ENCODE assay signal across 8 mouse cellular contexts in genomic region chr14:19986614-19987357, GRCm38 (mm10). TPM values are rescaled to one million over a fixed set of nuclear protein-coding genes. Genes with fewer than 3 reads are reported as not detected.
DNase-seq lines count a peak whose midpoint lies in the region; ATAC-seq and TF ChIP-seq lines count a peak whose summit lies in the region.

No protein-coding gene starts in this region.

- peaks cover 24% of the 10 kb centered on the region for H3K4me1 ChIP-seq in forebrain, embryonic 11.5 days (replicated peaks; ENCODE audit: control insufficient read depth, insufficient read depth, low read length)
- H3K4me1 ChIP-seq in heart, embryonic 16.5 days (ENCODE audit: control insufficient read depth, insufficient read depth, low read length): peaks cover 35% of the 10 kb centered on the region
- H3K4me1 ChIP-seq in liver, embryonic 13.5 days (replicated peaks): peaks cover 20% of the 10 kb centered on the region
- H3K4me1 ChIP-seq in testis, adult 2 months (ENCODE audit: control insufficient read depth, insufficient read depth, low read length): peaks cover 14% of the 10 kb centered on the region

- H3K9ac ChIP-seq in forebrain, embryonic 11.5 days (ENCODE audit: low read length): peak overlapping the region; percentile 69
- H3K9ac ChIP-seq in heart, embryonic 16.5 days (ENCODE audit: low read length): peak overlapping the region; percentile 49; the same call in 1 of the 2 replicates
- no peak overlapping the region for H3K9ac ChIP-seq in liver, embryonic 13.5 days

- no peak for TF ChIP-seq POLR2A in testis, adult 2 months (IDR thresholded peaks at IDR 0.05; ENCODE audit: control insufficient read depth, low read depth, low read length)

- no peak for TF ChIP-seq CTCF in testis, adult 2 months (IDR thresholded peaks at IDR 0.05; ENCODE audit: control insufficient read depth, insufficient read depth, insufficient replicate concordance, low read depth, low read length)

- peak; percentile 77 for ATAC-seq in CD4-positive, CD25-positive, alpha-beta regulatory T cell, adult 4 months
- peak; percentile 90 for ATAC-seq in forebrain, embryonic 11.5 days (replicated peaks; ENCODE audit: low FRiP score)
- peak; percentile 47 for ATAC-seq in heart, embryonic 16.5 days (replicated peaks; ENCODE audit: extremely low read depth, insufficient read depth, low FRiP score)
- ATAC-seq in liver, embryonic 13.5 days (ENCODE audit: low read depth): 0 out of 2 replicates have a peak, but pooled peaks have one; percentile 48

- H3K4me3 ChIP-seq in forebrain, embryonic 11.5 days (ENCODE audit: low read depth, low read length): peak overlapping the region; percentile 20; the same call in 1 of the 2 replicates
- H3K4me3 ChIP-seq in heart, embryonic 16.5 days (ENCODE audit: low read length): peak overlapping the region; percentile 19; the same call in 1 of the 2 replicates
- no peak overlapping the region for H3K4me3 ChIP-seq in liver, embryonic 13.5 days (replicated peaks)
- peak overlapping the region; percentile 83 for H3K4me3 ChIP-seq in testis, adult 2 months (ENCODE audit: control insufficient read depth, low read depth, low read length)

- H3K27ac ChIP-seq in forebrain, embryonic 11.5 days (ENCODE audit: low read depth, low read length): peak overlapping the region; percentile 98
- H3K27ac ChIP-seq in heart, embryonic 16.5 days (ENCODE audit: low read length): peak overlapping the region; percentile 88
- H3K27ac ChIP-seq in liver, embryonic 13.5 days: peak overlapping the region; percentile 59; the same call in 1 of the 2 replicates
- no peak overlapping the region; the same call in 1 of the 2 replicates for H3K27ac ChIP-seq in testis, adult 2 months (ENCODE audit: control insufficient read depth, insufficient read depth, low read depth, low read length)

- H3K9me3 ChIP-seq in forebrain, embryonic 11.5 days (ENCODE audit: control insufficient read depth, low read length): no peaks in the 10 kb centered on the region
- H3K9me3 ChIP-seq in heart, embryonic 16.5 days (replicated peaks; ENCODE audit: control insufficient read depth, low read length): no peaks in the 10 kb centered on the region
- H3K9me3 ChIP-seq in liver, embryonic 13.5 days (replicated peaks): no peaks in the 10 kb centered on the region

- DNase-seq in brain, adult 2 months (ENCODE audit: low read depth, low spot score): peak; percentile 92
- DNase-seq in forebrain, embryonic 11.5 days (ENCODE audit: low spot score): peak; percentile 92
- peak; percentile 89 for DNase-seq in kidney, postnatal 10 days
- no peak for DNase-seq in liver, embryonic 13.5 days
- peak; percentile 75 for DNase-seq in natural killer cell, adult 2 months (ENCODE audit: low spot score in 2 of 2)

- no peaks in the 10 kb centered on the region for H3K27me3 ChIP-seq in forebrain, embryonic 11.5 days (ENCODE audit: control insufficient read depth, insufficient read depth, low read length)
- H3K27me3 ChIP-seq in heart, embryonic 16.5 days (ENCODE audit: control insufficient read depth, insufficient read depth, low read length): no peaks in the 10 kb centered on the region
- peaks cover 28% of the 10 kb centered on the region for H3K27me3 ChIP-seq in liver, embryonic 13.5 days
- H3K27me3 ChIP-seq in testis, adult 2 months (ENCODE audit: control insufficient read depth, insufficient read depth, low read length): no peaks in the 10 kb centered on the region

- H3K36me3 ChIP-seq in forebrain, embryonic 11.5 days (ENCODE audit: control insufficient read depth, insufficient read depth, low read length): no peaks in the 10 kb centered on the region
- no peaks in the 10 kb centered on the region for H3K36me3 ChIP-seq in heart, embryonic 16.5 days (ENCODE audit: control insufficient read depth, insufficient read depth)
- no peaks in the 10 kb centered on the region for H3K36me3 ChIP-seq in liver, embryonic 13.5 days
- no peaks in the 10 kb centered on the region for H3K36me3 ChIP-seq in testis, adult 2 months (ENCODE audit: control insufficient read depth, insufficient read depth, low read length)

- peak overlapping the region; percentile 55 for H3K4me2 ChIP-seq in forebrain, embryonic 11.5 days (ENCODE audit: low read depth, low read length, severe bottlenecking)
- H3K4me2 ChIP-seq in heart, embryonic 16.5 days (ENCODE audit: low read depth, low read length): peak overlapping the region; percentile 45
- peak overlapping the region; percentile 28; the same call in 1 of the 2 replicates for H3K4me2 ChIP-seq in liver, embryonic 13.5 days

- 3% methylated on average over 13 of the region's 13 CpGs for WGBS in forebrain, embryonic 11.5 days
- WGBS in heart, embryonic 16.5 days: 14% methylated on average over 13 of the region's 13 CpGs
- 4% methylated on average over 13 of the region's 13 CpGs for WGBS in liver, embryonic 13.5 days (ENCODE audit: insufficient replicate concordance)

RNA-seq across cellular contexts. Expression of gene Gng2, which starts 9.4 kb away (rescaled TPM):
- 10 to 100 TPM; 39.1 to 54.2 TPM for polyA plus RNA-seq in CD4-positive, CD25-positive, alpha-beta regulatory T cell, adult 4 months (2017; shearing (Covaris generic))
- polyA plus RNA-seq in forebrain, embryonic 11.5 days (2014; fragmentation: Nextera tagmentation; extraction: Ambion mirVana): 138 and 142 TPM in 2 replicates
- polyA plus RNA-seq in heart, embryonic 16.5 days (2015; fragmentation: Nextera tagmentation; extraction: Ambion mirVana): 58.8 and 64.2 TPM in 2 replicates
- 8.8 and 9.5 TPM in 2 replicates for polyA plus RNA-seq in liver, embryonic 13.5 days (2015; fragmentation: Nextera tagmentation; extraction: Ambion mirVana)
- polyA plus RNA-seq in testis, adult 2 months (2012; rRNA removed): 0.48 and 0.65 TPM in 2 replicates
